Mouse (Mus musculus) limb, embryonic 14.5 days (tissue): ENCODE results near the gene Zfp952. TPM values are rescaled to one million over a fixed set of nuclear protein-coding genes. Genes with fewer than 3 reads are reported as not detected.

Experiments used
- ATAC-seq: fragments of 200-750 bp; cut with Nextera tagmentation; 2 replicates; pipeline ENCODE4 v1.8.0; 2017; ENCODE audit warnings: low read depth, moderate number of reproducible peaks, moderate TSS enrichment; ENCODE audit not compliant: low FRiP score
- DNase-seq: peaks from one replicate; pipeline ENCODE4 v3.0.0-alpha.2; 2015; ENCODE audit warnings: low spot score
- H3K27ac ChIP-seq: fragments of 300-500 bp; sonication (generic); replicated peaks from 2 replicates; pipeline ENCODE4 v1.5.1; 2014; ENCODE audit warnings: low read depth, mild to moderate bottlenecking, low read length, moderate library complexity, mixed read lengths
- H3K27me3 ChIP-seq: fragments of 300-500 bp; sonication (generic); 2 replicates; pipeline ENCODE4 v1.6.1; 2014; ENCODE audit warnings: low read length, mixed read lengths; ENCODE audit not compliant: control insufficient read depth, insufficient read depth
- H3K36me3 ChIP-seq: fragments of 300-500 bp; sonication (generic); 2 replicates; pipeline ENCODE4 v1.6.1; 2014; ENCODE audit warnings: mild to moderate bottlenecking, low read length, moderate library complexity, mixed read lengths; ENCODE audit not compliant: control insufficient read depth, insufficient read depth
- H3K4me1 ChIP-seq: fragments of 300-500 bp; sonication (generic); 2 replicates; pipeline ENCODE4 v1.6.1; 2014; ENCODE audit warnings: antibody characterized with exemption, low read length, mixed read lengths; ENCODE audit not compliant: control insufficient read depth, insufficient read depth
- H3K4me2 ChIP-seq: fragments of 300-500 bp; sonication (generic); replicated peaks from 2 replicates; pipeline ENCODE4 v1.6.1; 2014; ENCODE audit warnings: low read depth, mild to moderate bottlenecking, low read length, moderate library complexity; ENCODE audit not compliant: severe bottlenecking
- H3K4me3 ChIP-seq: fragments of 300-500 bp; sonication (generic); replicated peaks from 2 replicates; pipeline ENCODE4 v1.5.1; 2014; ENCODE audit warnings: low read length
- H3K9ac ChIP-seq: fragments of 300-500 bp; sonication (generic); 2 replicates; pipeline ENCODE4 v1.6.1; 2014; ENCODE audit warnings: mild to moderate bottlenecking, low read depth, low read length, moderate library complexity; ENCODE audit not compliant: severe bottlenecking
- H3K9me3 ChIP-seq: fragments of 300-500 bp; sonication (generic); 2 replicates; pipeline ENCODE4 v1.6.1; 2016; ENCODE audit warnings: low read length; ENCODE audit not compliant: control insufficient read depth
- POLR2A ChIP-seq: fragments of 200-500 bp; IDR thresholded peaks from 2 replicates; pipeline ENCODE4 v1.8.0; 2012; ENCODE audit warnings: inconsistent platforms, mild to moderate bottlenecking, moderate library complexity, borderline replicate concordance; ENCODE audit not compliant: insufficient read depth, insufficient read length; ENCODE audit errors: extremely low read depth
- WGBS: fragments of 180-500 bp; shearing (Covaris S2); extraction: QIAGEN DNeasy Blood & Tissue Kit; methylation state at CpG from one replicate; pipeline ENCODE4 v1.1.7; 2014; 5-methylcytosine and 5-hydroxymethylcytosine counted together
- polyA plus RNA-seq, 2 experiments: library from polyadenylated mRNA; depleted of rRNA in 1 of 2; stranded (reverse) in 1 of 2; unstranded in 1 of 2; fragments of >200 nt; fragmentation: Nextera tagmentation in 1 of 2; extraction: Ambion mirVana in 1 of 2; gene quantifications; 2 replicates each; pipeline versions ENCODE4 v1.2.1 to v1.2.3; 2012 to 2014

Zfp952 gene
- polyA plus RNA-seq, 2 experiments: 10.3 to 10.7 TPM

GRCm38 (mm10) chr17:32950136-32950535, 42.8 kb upstream of the Zfp952 start:
- ATAC-seq (no peak), DNase-seq (no peak)
- no peaks in the 10 kb centered on the region for H3K36me3 ChIP-seq
- H3K4me2 ChIP-seq: no peak overlapping the region
- no peak overlapping the region for H3K9ac ChIP-seq
- no peak for TF ChIP-seq POLR2A
- no peak overlapping the region for H3K27ac ChIP-seq
- H3K4me3 ChIP-seq: no peak overlapping the region
- H3K27me3 ChIP-seq: no peaks in the 10 kb centered on the region
- H3K4me1 ChIP-seq: peaks cover 7% of the 10 kb centered on the region; the same call in 1 of the 2 replicates
- H3K9me3 ChIP-seq: no peaks in the 10 kb centered on the region
- 88% methylated on average over 3 of the region's 3 CpGs for WGBS

GRCm38 (mm10) chr17:32951006-32951405, 41.9 kb upstream of the Zfp952 start:
- H3K9me3 ChIP-seq: no peaks in the 10 kb centered on the region
- H3K9ac ChIP-seq: no peak overlapping the region
- H3K27ac ChIP-seq: no peak overlapping the region
- no peaks in the 10 kb centered on the region for H3K27me3 ChIP-seq
- WGBS: 76% methylated on average over 11 of the region's 11 CpGs
- no peaks in the 10 kb centered on the region for H3K36me3 ChIP-seq
- no peak for DNase-seq
- H3K4me1 ChIP-seq: peaks cover 7% of the 10 kb centered on the region; the same call in 1 of the 2 replicates
- TF ChIP-seq POLR2A: no peak
- H3K4me3 ChIP-seq: no peak overlapping the region
- ATAC-seq: no peak
- no peak overlapping the region for H3K4me2 ChIP-seq

GRCm38 (mm10) chr17:32951441-32951840, 41.5 kb upstream of the Zfp952 start:
- no peak for TF ChIP-seq POLR2A
- ATAC-seq: no peak
- no peaks in the 10 kb centered on the region for H3K36me3 ChIP-seq

GRCm38 (mm10) chr17:32965253-32965622, 27.7 kb upstream of the Zfp952 start:
- peaks cover 12% of the 10 kb centered on the region for H3K4me1 ChIP-seq
- peak; percentile 71 for ATAC-seq

More at GRCm38 (mm10) chr17:32951441-32951840, 41.5 kb upstream of the Zfp952 start:
- DNase-seq: peak; percentile 36
- no peaks in the 10 kb centered on the region for H3K27me3 ChIP-seq
- 43% methylated on average over 16 of the region's 16 CpGs for WGBS
- H3K4me1 ChIP-seq: peaks cover 5% of the 10 kb centered on the region; the same call in 1 of the 2 replicates
- H3K4me3 ChIP-seq: no peak overlapping the region
- no peak overlapping the region for H3K9ac ChIP-seq
- H3K27ac ChIP-seq: no peak overlapping the region
- H3K9me3 ChIP-seq: no peaks in the 10 kb centered on the region
- no peak overlapping the region for H3K4me2 ChIP-seq

GRCm38 (mm10) chr17:32965623-32966290, 27.2 kb upstream of the Zfp952 start, which contains the start of gene Zfp472:
Gene Zfp472 (plus strand): TSS chr17:32965814.
- H3K27ac ChIP-seq: peak within 1 kb of the TSS; percentile 85
- 2% methylated on average over 32 of the region's 33 CpGs for WGBS
- peak within 1 kb of the TSS; percentile 74 for H3K9ac ChIP-seq
- peaks cover 12% of the 10 kb centered on the region for H3K4me1 ChIP-seq
- no peak for TF ChIP-seq POLR2A
- ATAC-seq (peak; percentile 99), DNase-seq (peak; percentile 96)
- no peaks in the 10 kb centered on the region for H3K36me3 ChIP-seq
- no peaks in the 10 kb centered on the region for H3K9me3 ChIP-seq
- no peaks in the 10 kb centered on the region for H3K27me3 ChIP-seq
- H3K4me3 ChIP-seq: peak within 1 kb of the TSS; percentile 84
- peak within 1 kb of the TSS; percentile 82 for H3K4me2 ChIP-seq

More at GRCm38 (mm10) chr17:32965253-32965622, 27.7 kb upstream of the Zfp952 start:
- H3K4me3 ChIP-seq: peak overlapping the region; percentile 84
- H3K27ac ChIP-seq: peak overlapping the region; percentile 85
- H3K36me3 ChIP-seq: no peaks in the 10 kb centered on the region
- peak; percentile 9 for DNase-seq
- peak overlapping the region; percentile 74 for H3K9ac ChIP-seq
- no peak for TF ChIP-seq POLR2A
- no peaks in the 10 kb centered on the region for H3K27me3 ChIP-seq
- no peaks in the 10 kb centered on the region for H3K9me3 ChIP-seq
- H3K4me2 ChIP-seq: peak overlapping the region; percentile 82
- under 1% methylated on average over 14 of the region's 14 CpGs for WGBS
